Mouse (Mus musculus): ENCODE data around the gene Gm28374.

DNA sequence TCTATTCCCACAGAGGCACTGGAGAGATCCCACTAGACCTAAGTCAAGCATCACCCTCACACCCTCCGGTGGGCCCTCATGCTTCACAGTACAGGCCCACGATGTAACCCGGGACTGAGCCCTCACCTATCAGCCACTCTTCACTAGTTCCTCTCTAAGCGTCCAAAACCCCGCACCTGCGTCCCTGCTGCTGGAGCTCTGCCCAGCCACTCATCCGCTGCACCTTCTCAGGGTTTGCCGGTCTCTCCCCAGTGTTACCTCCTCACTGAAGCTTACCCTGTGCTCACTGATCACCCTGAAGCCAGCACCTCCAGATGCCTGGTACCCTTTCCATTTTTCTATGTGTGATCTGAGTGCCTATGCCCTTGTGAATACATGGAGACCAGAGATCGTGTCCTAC is 39.8 kb downstream of the Gm28374 start:
- TF ChIP-seq POLR2A (IDR thresholded peaks at IDR 0.05; ENCODE audit: insufficient read depth, low read depth, low read length) = no peak
- TF ChIP-seq CTCF (IDR thresholded peaks at IDR 0.05) = no peak

Data from heart, adult 2 months (tissue).